Mouse (Mus musculus) A20 (cell line): ENCODE measurements around the gene Gipc2.
"Not testable (repeated sequence)": the region's sequence is repeated elsewhere in the genome, so short reads cannot be mapped to it uniquely, and the experiment has no call there.

Experiments used
- DNase-seq: peaks from one replicate; pipeline ENCODE4 v3.0.0-alpha.2; 2011; ENCODE audit warnings: low read depth, low spot score

The Gipc2 gene

GRCm38 (mm10) chr3:152166099-152166423 is at the start of gene Gipc2:
Gipc2 (minus strand) TSS chr3:152166230.
- no peak for DNase-seq

DNA sequence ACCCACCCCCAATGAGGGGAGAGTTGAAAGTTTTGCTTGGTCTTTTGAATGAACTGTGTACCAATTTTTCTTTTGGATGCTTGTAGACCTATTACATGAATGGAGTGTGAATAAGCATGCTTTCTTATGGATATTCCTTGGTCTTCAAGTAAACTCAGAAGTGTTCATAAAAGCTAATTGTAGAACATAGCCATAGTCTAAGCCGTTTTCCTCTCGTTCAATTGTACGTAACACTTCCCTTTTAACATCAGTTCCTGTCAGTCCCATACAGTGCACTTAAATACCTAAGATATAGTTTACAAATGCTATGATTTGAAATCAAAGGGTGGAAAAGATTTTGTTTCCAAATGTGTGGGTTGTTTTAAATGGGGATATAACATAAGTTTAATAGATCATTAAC is 47.4 kb upstream of the Gipc2 start:
- DNase-seq: no peak

DNA sequence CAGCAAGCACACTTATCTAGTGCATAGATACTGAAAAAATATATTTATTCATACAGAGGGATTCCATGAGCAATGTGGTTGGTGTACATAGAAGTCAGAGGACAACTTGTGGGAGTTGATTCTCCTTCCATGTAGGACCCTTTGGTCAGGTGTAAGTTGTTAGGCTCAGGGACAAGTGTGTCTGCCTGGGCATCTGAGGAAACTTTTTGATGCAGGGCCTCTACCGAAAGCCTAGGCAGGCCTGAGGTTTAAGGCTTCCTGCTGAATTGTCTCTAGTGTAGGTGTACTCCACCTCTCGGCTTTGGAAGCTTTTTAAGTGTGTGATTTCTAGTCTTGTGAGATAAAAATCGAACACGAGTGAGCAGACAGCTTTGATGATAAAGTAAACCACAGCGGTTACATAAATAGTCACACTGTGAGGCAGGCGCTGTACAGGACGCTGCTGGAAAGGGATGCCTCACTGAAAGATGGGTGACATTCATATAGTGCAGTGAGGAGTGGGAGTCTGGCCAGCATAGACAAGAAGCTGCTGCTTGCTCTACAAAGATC is 45.8 kb upstream of the Gipc2 start:
- DNase-seq: peak; percentile 42

DNA sequence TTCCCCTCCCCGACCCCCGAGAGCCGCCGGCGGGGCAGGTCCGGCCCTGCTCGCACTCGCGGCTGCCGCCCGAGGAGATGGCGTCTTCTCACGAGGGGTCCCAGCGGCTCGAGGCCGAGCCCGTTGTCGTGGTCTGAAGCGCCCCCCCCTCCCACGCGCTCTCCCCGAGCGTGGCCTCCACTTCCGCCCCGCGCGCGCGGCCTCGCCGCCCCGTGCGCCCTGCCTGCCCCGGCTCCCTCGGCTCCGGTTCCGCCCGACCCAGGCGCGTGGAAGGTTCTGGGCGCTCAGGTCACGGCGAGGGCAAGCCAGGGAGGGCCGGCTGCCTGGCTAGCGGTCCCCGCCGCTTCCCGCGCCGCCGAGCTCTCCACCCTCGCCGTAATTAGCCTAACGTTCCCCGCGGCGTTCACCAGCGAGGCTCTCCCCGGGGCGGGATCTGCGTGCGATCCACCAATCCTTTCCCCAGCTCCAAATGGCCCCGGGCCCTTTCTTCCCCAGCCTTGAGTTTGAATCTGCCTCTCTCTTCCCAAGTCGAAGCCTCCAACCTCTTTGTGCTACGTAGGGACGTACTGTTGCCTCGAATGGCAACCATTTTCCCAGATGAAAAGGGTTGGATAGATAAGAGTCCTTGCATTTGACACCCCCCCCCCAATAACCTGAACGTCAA is 44.8 kb upstream of the Gipc2 start:
- DNase-seq: no peak

GRCm38 (mm10) chr3:152209967-152210634 is 44.1 kb upstream of the Gipc2 start, which contains the start of the genes Dnajb4 and Fubp1:
Dnajb4 (minus strand) TSS chr3:152210302.
Fubp1 (plus strand) TSS chr3:152210422.
- peak; percentile 99 for DNase-seq

- DNase-seq: peak; percentile 67
These were observed 43.3 kb upstream of the Gipc2 start for GRCm38 (mm10) chr3:152209177-152209966.

- no peak for DNase-seq
These were observed 42.3 kb upstream of the Gipc2 start for GRCm38 (mm10) chr3:152208096-152208885.

GRCm38 (mm10) chr3:152207156-152207555 is 41.1 kb upstream of the Gipc2 start:
- DNase-seq: no peak

- DNase-seq: no peak
These were observed 38.5 kb upstream of the Gipc2 start for GRCm38 (mm10) chr3:152204577-152204976.

- no peak for DNase-seq
These were observed 38.0 kb upstream of the Gipc2 start for GRCm38 (mm10) chr3:152203996-152204395.

DNA sequence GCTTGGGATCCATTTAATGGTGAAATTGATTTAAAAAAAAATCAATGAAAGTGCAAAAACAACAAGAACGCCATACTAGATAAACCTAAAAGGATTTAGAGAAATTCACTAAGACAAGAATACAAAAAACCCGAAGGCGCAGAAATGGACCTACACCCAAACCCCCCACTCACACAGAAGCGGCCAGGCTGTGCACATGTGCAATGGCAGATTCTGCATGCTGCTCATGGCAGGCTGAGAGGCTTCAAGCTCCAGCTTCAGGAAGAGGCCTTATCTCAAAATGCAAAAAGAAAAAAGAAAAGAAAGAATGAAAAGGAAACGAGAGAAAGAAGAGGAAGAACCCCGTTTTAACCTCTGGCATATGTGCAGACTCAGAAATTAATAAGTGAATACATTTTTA is 37.4 kb upstream of the Gipc2 start:
- no peak for DNase-seq

DNA sequence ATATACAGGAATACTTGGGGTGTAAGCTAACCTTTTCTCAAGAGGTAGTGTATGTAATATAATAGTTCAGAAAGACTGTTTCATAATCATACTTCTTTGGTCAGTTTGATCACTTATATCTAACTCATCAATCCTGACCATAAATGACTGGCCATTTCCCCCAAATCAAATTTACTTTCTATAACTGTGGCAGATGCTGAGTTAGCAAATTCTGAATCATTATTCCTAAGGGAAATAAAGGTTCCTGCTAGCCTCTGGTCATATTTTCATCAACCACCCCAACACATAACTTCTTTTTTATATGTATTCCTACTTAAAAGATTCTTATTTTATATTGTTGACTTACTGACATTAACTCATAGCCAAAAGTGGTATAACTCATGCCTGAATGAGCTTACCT is 36.9 kb upstream of the Gipc2 start:
- DNase-seq: no peak

- no peak for DNase-seq
These were observed 35.6 kb upstream of the Gipc2 start for GRCm38 (mm10) chr3:152201651-152202050.

GRCm38 (mm10) chr3:152201181-152201580 is 35.2 kb upstream of the Gipc2 start:
- no peak for DNase-seq

GRCm38 (mm10) chr3:152199125-152199524 is 33.1 kb upstream of the Gipc2 start:
- DNase-seq: no peak

- not testable (repeated sequence) for DNase-seq
These were observed 31.2 kb upstream of the Gipc2 start for GRCm38 (mm10) chr3:152197246-152197645.

GRCm38 (mm10) chr3:152193635-152194097 is 27.6 kb upstream of the Gipc2 start:
- peak; percentile 87 for DNase-seq

DNA sequence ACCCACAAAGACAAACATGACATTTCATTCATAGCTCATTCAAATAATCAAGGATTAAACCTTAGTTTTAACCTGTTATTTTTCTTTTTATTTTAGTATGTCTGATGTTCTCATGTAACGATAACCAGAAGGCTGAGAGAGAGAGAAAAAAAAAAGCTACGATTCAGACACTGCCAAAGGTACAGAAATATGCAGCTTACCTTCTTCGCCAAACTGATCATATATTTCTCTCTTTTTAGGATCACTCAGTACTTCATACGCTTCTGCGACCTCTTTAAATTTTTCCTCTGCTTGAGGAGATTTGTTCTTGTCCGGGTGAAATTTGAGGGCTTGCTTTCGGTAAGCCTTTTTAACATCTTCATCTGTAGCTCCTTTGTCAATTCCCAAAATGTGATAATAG is 27.1 kb upstream of the Gipc2 start:
- DNase-seq: no peak

GRCm38 (mm10) chr3:152192238-152192931 is 26.4 kb upstream of the Gipc2 start:
- peak; percentile 61 for DNase-seq

GRCm38 (mm10) chr3:152191791-152192237 is 25.8 kb upstream of the Gipc2 start:
- DNase-seq: peak; percentile 27
